Comparison of ENCODE assay signal across 26 mouse cellular contexts in genomic region chr3:154834373-154834772, GRCm38 (mm10).
DNase-seq lines count a peak whose midpoint lies in the region; ATAC-seq and TF ChIP-seq lines count a peak whose summit lies in the region.
"Had no signal": no experiment of that assay in that cellular context is flagged by ENCODE, and none has a peak within 500 bp of the region (broad histone marks: within the 10 kb centered on the region; RNA-seq: fewer than 3 reads in every experiment).

No protein-coding gene starts in this region.

- DNase-seq in hindbrain, embryonic 11.5 days (ENCODE audit: low spot score), result no peak
- DNase-seq in hindbrain, embryonic 14.5 days (ENCODE audit: low spot score), result no peak
- no peak for DNase-seq in midbrain, embryonic 14.5 days
- DNase-seq in brain, embryonic 14.5 days (ENCODE audit: low read depth), result peak; percentile 31
- DNase-seq in hindbrain, postnatal 0 days (ENCODE audit: low spot score), result no peak
- no peak for DNase-seq in kidney, postnatal 10 days
- DNase-seq: adrenal gland, postnatal 36 days; cerebellum, adult 11-12 months; cerebellum, postnatal 10 days; gastrocnemius, adult 2 months; kidney, adult 9 months; kidney, postnatal 25 days; lung, adult 2 months; lung, postnatal 14 days; thymus, postnatal 14 days had no signal

- TF ChIP-seq POLR2A in brain, embryonic 14.5 days (IDR thresholded peaks at IDR 0.05; ENCODE audit: borderline replicate concordance, extremely low read depth, insufficient read depth, insufficient read length, poor library complexity, severe bottlenecking), result no peak

- no peak overlapping the region for H3K4me3 ChIP-seq in hindbrain, embryonic 11.5 days (ENCODE audit: low read depth, low read length)
- H3K4me3 ChIP-seq in hindbrain, embryonic 14.5 days (replicated peaks; ENCODE audit: low read length), result no peak overlapping the region
- no peak overlapping the region for H3K4me3 ChIP-seq in midbrain, embryonic 15.5 days
- H3K4me3 ChIP-seq in midbrain, embryonic 14.5 days (replicated peaks; ENCODE audit: low read depth, low read length), result no peak overlapping the region
- no peak overlapping the region for H3K4me3 ChIP-seq in hindbrain, postnatal 0 days (ENCODE audit: low read length)
- H3K4me3 ChIP-seq: embryonic facial prominence, embryonic 10.5 days; gastrocnemius, adult 2 months; limb, embryonic 13.5 days; liver, embryonic 12.5 days; midbrain, embryonic 12.5 days had no signal

- no peaks in the 10 kb centered on the region for H3K9me3 ChIP-seq in hindbrain, embryonic 11.5 days (ENCODE audit: control insufficient read depth, low read length)
- H3K9me3 ChIP-seq in hindbrain, embryonic 14.5 days (ENCODE audit: control insufficient read depth, low read length), result no peaks in the 10 kb centered on the region
- no peaks in the 10 kb centered on the region for H3K9me3 ChIP-seq in midbrain, embryonic 15.5 days
- H3K9me3 ChIP-seq in midbrain, embryonic 14.5 days (ENCODE audit: control insufficient read depth, low read length), result no peaks in the 10 kb centered on the region
- H3K9me3 ChIP-seq in hindbrain, postnatal 0 days (ENCODE audit: low read length), result no peaks in the 10 kb centered on the region
- H3K9me3 ChIP-seq: embryonic facial prominence, embryonic 10.5 days; limb, embryonic 13.5 days; liver, embryonic 12.5 days; midbrain, embryonic 12.5 days had no signal

- WGBS in hindbrain, embryonic 11.5 days, result 69% methylated on average over 9 of the region's 9 CpGs
- 51% methylated on average over 9 of the region's 9 CpGs for WGBS in hindbrain, embryonic 14.5 days
- 62% methylated on average over 9 of the region's 9 CpGs for WGBS in midbrain, embryonic 15.5 days
- whole genome bisulfite sequencing in midbrain, embryonic 14.5 days, result 56% methylated on average over 9 of the region's 9 CpGs
- 26% methylated on average over 9 of the region's 9 CpGs for WGBS in hindbrain, postnatal 0 days

- no peaks in the 10 kb centered on the region for H3K4me1 ChIP-seq in hindbrain, embryonic 11.5 days (replicated peaks; ENCODE audit: control insufficient read depth, insufficient read depth, low read length)
- H3K4me1 ChIP-seq in hindbrain, embryonic 14.5 days (replicated peaks; ENCODE audit: control insufficient read depth, insufficient read depth, low read length), result no peaks in the 10 kb centered on the region
- no peaks in the 10 kb centered on the region for H3K4me1 ChIP-seq in midbrain, embryonic 15.5 days
- H3K4me1 ChIP-seq in midbrain, embryonic 14.5 days (ENCODE audit: control insufficient read depth, insufficient read depth, low read length), result no peaks in the 10 kb centered on the region
- H3K4me1 ChIP-seq in hindbrain, postnatal 0 days (ENCODE audit: insufficient read depth, low read length), result no peaks in the 10 kb centered on the region
- H3K4me1 ChIP-seq: embryonic facial prominence, embryonic 10.5 days; limb, embryonic 13.5 days; liver, embryonic 12.5 days; midbrain, embryonic 12.5 days had no signal

- no peak for TF ChIP-seq CTCF in brain, embryonic 14.5 days (IDR thresholded peaks at IDR 0.05; ENCODE audit: borderline replicate concordance, extremely low read depth, insufficient read depth, insufficient read length)
- no peak for TF ChIP-seq CTCF in hindbrain, postnatal 0 days (IDR thresholded peaks at IDR 0.05; ENCODE audit: low read depth)

- ATAC-seq in hindbrain, embryonic 11.5 days (ENCODE audit: low FRiP score), result peak; percentile 49; the same call in 1 of the 2 replicates
- no peak for ATAC-seq in hindbrain, embryonic 14.5 days (ENCODE audit: low FRiP score)
- ATAC-seq in midbrain, embryonic 15.5 days (replicated peaks), result peak; percentile 54; the same call in 1 of the 2 replicates
- ATAC-seq in midbrain, embryonic 14.5 days (ENCODE audit: low FRiP score, low TSS enrichment), result no peak
- 0 out of 2 replicates have a peak, but pooled peaks have one; percentile 15 for ATAC-seq in hindbrain, postnatal 0 days
- ATAC-seq: forebrain, embryonic 16.5 days; intestine, embryonic 16.5 days; liver, embryonic 12.5 days; Patski had no signal

- no peak overlapping the region for H3K4me2 ChIP-seq in hindbrain, embryonic 11.5 days (replicated peaks; ENCODE audit: low read depth, low read length)
- no peak overlapping the region for H3K4me2 ChIP-seq in hindbrain, embryonic 14.5 days (replicated peaks)
- no peak overlapping the region for H3K4me2 ChIP-seq in midbrain, embryonic 15.5 days
- H3K4me2 ChIP-seq in midbrain, embryonic 14.5 days (ENCODE audit: low read length), result no peak overlapping the region
- H3K4me2 ChIP-seq in hindbrain, postnatal 0 days (ENCODE audit: low read depth, low read length), result no peak overlapping the region
- H3K4me2 ChIP-seq: heart, embryonic 11.5 days; limb, embryonic 13.5 days; liver, embryonic 12.5 days; midbrain, embryonic 12.5 days had no signal

- H3K27me3 ChIP-seq in hindbrain, embryonic 11.5 days (ENCODE audit: control insufficient read depth, insufficient read depth, low read length), result no peaks in the 10 kb centered on the region
- no peaks in the 10 kb centered on the region for H3K27me3 ChIP-seq in hindbrain, embryonic 14.5 days (ENCODE audit: control insufficient read depth, insufficient read depth, low read length)
- no peaks in the 10 kb centered on the region for H3K27me3 ChIP-seq in midbrain, embryonic 15.5 days (replicated peaks)
- no peaks in the 10 kb centered on the region for H3K27me3 ChIP-seq in midbrain, embryonic 14.5 days (ENCODE audit: control insufficient read depth, insufficient read depth, low read length)
- no peaks in the 10 kb centered on the region for H3K27me3 ChIP-seq in hindbrain, postnatal 0 days (ENCODE audit: insufficient read depth, low read length)
- H3K27me3 ChIP-seq: CH12.LX; limb, embryonic 13.5 days; liver, embryonic 12.5 days; midbrain, embryonic 12.5 days; Patski had no signal

- no peak overlapping the region for H3K9ac ChIP-seq in hindbrain, embryonic 11.5 days (ENCODE audit: low read depth, low read length)
- no peak overlapping the region for H3K9ac ChIP-seq in hindbrain, embryonic 14.5 days
- H3K9ac ChIP-seq in midbrain, embryonic 15.5 days, result no peak overlapping the region
- no peak overlapping the region for H3K9ac ChIP-seq in midbrain, embryonic 14.5 days (replicated peaks; ENCODE audit: low read length)
- H3K9ac ChIP-seq in hindbrain, postnatal 0 days (replicated peaks; ENCODE audit: low read length), result no peak overlapping the region
- H3K9ac ChIP-seq: limb, embryonic 13.5 days; liver, embryonic 12.5 days; midbrain, embryonic 12.5 days had no signal

- H3K27ac ChIP-seq in hindbrain, embryonic 11.5 days (ENCODE audit: low read depth, low read length), result no peak overlapping the region
- no peak overlapping the region for H3K27ac ChIP-seq in hindbrain, embryonic 14.5 days
- no peak overlapping the region for H3K27ac ChIP-seq in midbrain, embryonic 15.5 days
- no peak overlapping the region for H3K27ac ChIP-seq in midbrain, embryonic 14.5 days (replicated peaks; ENCODE audit: low read depth, low read length)
- no peak overlapping the region for H3K27ac ChIP-seq in hindbrain, postnatal 0 days
- H3K27ac ChIP-seq: embryonic facial prominence, embryonic 10.5 days; gastrocnemius, adult 2 months; limb, embryonic 13.5 days; liver, embryonic 12.5 days; midbrain, embryonic 12.5 days had no signal

- no peaks in the 10 kb centered on the region for H3K36me3 ChIP-seq in hindbrain, embryonic 11.5 days (ENCODE audit: control insufficient read depth, insufficient read depth, low read length)
- no peaks in the 10 kb centered on the region for H3K36me3 ChIP-seq in hindbrain, embryonic 14.5 days (replicated peaks; ENCODE audit: control insufficient read depth, insufficient read depth)
- no peaks in the 10 kb centered on the region for H3K36me3 ChIP-seq in midbrain, embryonic 15.5 days (replicated peaks)
- H3K36me3 ChIP-seq in midbrain, embryonic 14.5 days (ENCODE audit: control insufficient read depth, insufficient read depth, low read length), result no peaks in the 10 kb centered on the region
- no peaks in the 10 kb centered on the region for H3K36me3 ChIP-seq in hindbrain, postnatal 0 days (ENCODE audit: insufficient read depth, low read length)
- H3K36me3 ChIP-seq: embryonic facial prominence, embryonic 10.5 days; G1E; limb, embryonic 13.5 days; liver, embryonic 12.5 days; midbrain, embryonic 12.5 days had no signal

Comparison
In these comparisons a context has a peak if more than half of its experiments do, and no peak if none do; other contexts are left out.
1. ATAC-seq: peak in hindbrain, embryonic 11.5 days (single experiment), midbrain, embryonic 15.5 days (single experiment) and hindbrain, postnatal 0 days (single experiment); none in hindbrain, embryonic 14.5 days (single experiment) and midbrain, embryonic 14.5 days (single experiment).